Mouse (Mus musculus) gastrocnemius, adult 8-10 months (tissue): ENCODE measurements at regions not wholly inside any gene's neighbourhood (a gene's known extent, or its start where the extent isn't known, plus 50 kb on each side); places are given as distances from the start of the nearest gene placed in this dataset.

Experiments used
- DNase-seq, 2 experiments: peaks; one replicate each; pipeline ENCODE4 v3.0.0; 2022; ENCODE audit warnings: low spot score in 2 of 2

- no peak for DNase-seq
These were observed 662.4 kb upstream of the Jmjd1c start for GRCm38 (mm10) chr10:66433490-66433889.

GRCm38 (mm10) chr10:66470684-66471083 is 625.2 kb upstream of the Jmjd1c start:
- no peak for DNase-seq

GRCm38 (mm10) chr10:66472038-66472437 is 623.9 kb upstream of the Jmjd1c start:
- DNase-seq, result no peak

GRCm38 (mm10) chr10:66475187-66475735 is 620.7 kb upstream of the Jmjd1c start:
- DNase-seq, result no peak

GRCm38 (mm10) chr10:66490871-66491270 is 605.1 kb upstream of the Jmjd1c start:
- DNase-seq, result no peak

- DNase-seq, result no peak
These were observed 604.1 kb upstream of the Jmjd1c start for GRCm38 (mm10) chr10:66491850-66492249.

- no peak for DNase-seq
These were observed 556.1 kb upstream of the Jmjd1c start for GRCm38 (mm10) chr10:66539846-66540245.

- no peak for DNase-seq
These were observed 549.3 kb upstream of the Jmjd1c start for GRCm38 (mm10) chr10:66546656-66547055.

- no peak for DNase-seq
These were observed 548.3 kb upstream of the Jmjd1c start for GRCm38 (mm10) chr10:66547660-66548059.

GRCm38 (mm10) chr10:66548073-66548472 is 547.9 kb upstream of the Jmjd1c start:
- DNase-seq, result no peak

GRCm38 (mm10) chr10:66552919-66553318 is 543.0 kb upstream of the Jmjd1c start:
- DNase-seq, result no peak

- no peak for DNase-seq
These were observed 541.7 kb upstream of the Jmjd1c start for GRCm38 (mm10) chr10:66554259-66554658.

GRCm38 (mm10) chr10:66558097-66558840 is 537.7 kb upstream of the Jmjd1c start:
- no peak for DNase-seq

GRCm38 (mm10) chr10:66565374-66565773 is 530.6 kb upstream of the Jmjd1c start:
- no peak for DNase-seq

- no peak for DNase-seq
These were observed 520.9 kb upstream of the Jmjd1c start for GRCm38 (mm10) chr10:66574846-66575535.

- DNase-seq, result no peak
These were observed 502.9 kb upstream of the Jmjd1c start for GRCm38 (mm10) chr10:66593001-66593400.

- no peak for DNase-seq
These were observed 502.4 kb upstream of the Jmjd1c start for GRCm38 (mm10) chr10:66593506-66593905.

- DNase-seq, result no peak
These were observed 498.0 kb upstream of the Jmjd1c start for GRCm38 (mm10) chr10:66597952-66598351.

- DNase-seq, result no peak
These were observed 488.8 kb upstream of the Jmjd1c start for GRCm38 (mm10) chr10:66607141-66607540.

GRCm38 (mm10) chr10:66616280-66616679 is 479.6 kb upstream of the Jmjd1c start:
- DNase-seq, result no peak

- DNase-seq, result no peak
These were observed 464.9 kb upstream of the Jmjd1c start for GRCm38 (mm10) chr10:66630996-66631395.
